Mouse (Mus musculus) CH12.LX (cell line): ENCODE measurements at regions not wholly inside any gene's neighbourhood (a gene's known extent, or its start where the extent isn't known, plus 50 kb on each side); places are given as distances from the start of the nearest gene placed in this dataset.

ENCODE experiments used
- DNase-seq: peaks from one replicate; pipeline ENCODE4 v3.0.0-alpha.2; 2013; ENCODE audit errors: extremely low read depth
- H3K27ac ChIP-seq: 2 replicates; pipeline ENCODE4 v1.5.1; 2012; ENCODE audit warnings: low read depth, mild to moderate bottlenecking, control low read depth, moderate library complexity; ENCODE audit not compliant: insufficient read depth
- H3K27me3 ChIP-seq: replicated peaks from 2 replicates; pipeline ENCODE3; 2012; ENCODE audit warnings: inconsistent platforms
- H3K36me3 ChIP-seq, 2 experiments: replicated peaks in 1 of 2; 2 replicates each; pipeline versions ENCODE3 to v1.6.1; 2012; ENCODE audit warnings: inconsistent platforms in 1 of 2, low read length in 1 of 2, mild to moderate bottlenecking in 1 of 2, mixed read lengths in 1 of 2, moderate library complexity in 1 of 2; ENCODE audit not compliant: control insufficient read depth in 1 of 2, insufficient read depth in 1 of 2
- H3K4me1 ChIP-seq, 2 experiments: 2 replicates each; pipeline ENCODE4 v1.6.1; 2012; ENCODE audit warnings: inconsistent platforms in 1 of 2, moderate library complexity in 1 of 2; ENCODE audit not compliant: insufficient read depth in 2 of 2, control insufficient read depth in 1 of 2
- H3K4me2 ChIP-seq: 2 replicates; pipeline ENCODE4 v1.6.1; 2012; ENCODE audit warnings: low read depth, mild to moderate bottlenecking, control low read depth; ENCODE audit not compliant: poor library complexity, insufficient read depth, severe bottlenecking
- H3K4me3 ChIP-seq, 3 experiments: fragments of 150-350 bp in 1 of 3; sonication (generic) in 1 of 3; replicated peaks in 1 of 3; 2 replicates each; pipeline versions ENCODE3 to v1.5.1; 2011 to 2012; ENCODE audit warnings: low read depth in 2 of 3, low read length in 2 of 3, mild to moderate bottlenecking in 2 of 3, moderate library complexity in 2 of 3, control low read depth in 1 of 3, improper control_type of control experiment in 1 of 3, inconsistent platforms in 1 of 3, mixed read lengths in 1 of 3; ENCODE audit not compliant: poor library complexity in 1 of 3
- H3K79me2 ChIP-seq: replicated peaks from 2 replicates; pipeline ENCODE4 v1.6.1; 2012; ENCODE audit warnings: mild to moderate bottlenecking, moderate library complexity; ENCODE audit not compliant: control insufficient read depth, poor library complexity, insufficient read depth, severe bottlenecking; ENCODE audit errors: extremely low read depth
- H3K9ac ChIP-seq: 2 replicates; pipeline ENCODE4 v1.6.1; 2012; ENCODE audit warnings: low read depth, mild to moderate bottlenecking, control low read depth, moderate library complexity; ENCODE audit not compliant: insufficient read depth
- H3K9me3 ChIP-seq: replicated peaks from 2 replicates; pipeline ENCODE3; 2012; ENCODE audit warnings: low read length, inconsistent platforms, mixed read lengths
- CHD1 ChIP-seq: IDR thresholded peaks from 2 replicates; pipeline ENCODE4 v1.6.1; 2012; ENCODE audit warnings: low read depth, low read length, improper control_type of control experiment, inconsistent platforms
- CHD2 ChIP-seq: IDR thresholded peaks from 2 replicates; pipeline ENCODE4 v1.6.1; 2011; ENCODE audit warnings: low read length, improper control_type of control experiment
- ELF1 ChIP-seq: IDR thresholded peaks from 2 replicates; pipeline ENCODE4 v1.6.1; 2014; ENCODE audit warnings: low read depth, mild to moderate bottlenecking, inconsistent platforms, low read length, improper control_type of control experiment
- EP300 ChIP-seq: IDR thresholded peaks from 2 replicates; pipeline ENCODE4 v1.6.1; 2011; ENCODE audit warnings: low read length, improper control_type of control experiment
- HCFC1 ChIP-seq: IDR thresholded peaks from 2 replicates; pipeline ENCODE4 v1.6.1; 2012; ENCODE audit warnings: low read depth, mild to moderate bottlenecking, inconsistent platforms, low read length, improper control_type of control experiment
- IRF4 ChIP-seq: IDR thresholded peaks from 2 replicates; pipeline ENCODE4 v1.6.1; 2014; ENCODE audit warnings: low read depth, mild to moderate bottlenecking, inconsistent platforms, low read length, improper control_type of control experiment
- JUN ChIP-seq: IDR thresholded peaks from 2 replicates; pipeline ENCODE4 v1.6.1; 2011; ENCODE audit warnings: low read depth, mild to moderate bottlenecking, low read length, improper control_type of control experiment, moderate library complexity; ENCODE audit not compliant: insufficient read depth
- JUND ChIP-seq: conservative IDR thresholded peaks from 2 replicates; pipeline ENCODE4 v1.6.1; 2011; ENCODE audit warnings: low read depth, low read length, improper control_type of control experiment
- KAT2A ChIP-seq: IDR thresholded peaks from 2 replicates; pipeline ENCODE4 v1.6.1; 2012; ENCODE audit warnings: low read length, improper control_type of control experiment, inconsistent platforms; ENCODE audit not compliant: insufficient replicate concordance
- MAFK ChIP-seq: IDR thresholded peaks from 2 replicates; pipeline ENCODE4 v1.6.1; 2011; ENCODE audit warnings: low read length, improper control_type of control experiment; ENCODE audit not compliant: insufficient replicate concordance
- MAX ChIP-seq: IDR thresholded peaks from 2 replicates; pipeline ENCODE4 v1.6.1; 2011; ENCODE audit warnings: low read length, improper control_type of control experiment
- MAZ ChIP-seq: IDR thresholded peaks from 2 replicates; pipeline ENCODE4 v1.6.1; 2012; ENCODE audit warnings: low read depth, mild to moderate bottlenecking, inconsistent platforms, low read length, improper control_type of control experiment, moderate library complexity
- MEF2A ChIP-seq: IDR thresholded peaks from 2 replicates; pipeline ENCODE4 v1.6.1; 2014; ENCODE audit warnings: low read depth, mild to moderate bottlenecking, inconsistent platforms, low read length, improper control_type of control experiment, borderline replicate concordance
- MYC ChIP-seq: IDR thresholded peaks from 2 replicates; pipeline ENCODE4 v1.6.1; 2011; ENCODE audit warnings: low read depth, mild to moderate bottlenecking, improper control_type of control experiment, low read length
- NELFE ChIP-seq: IDR thresholded peaks from 2 replicates; pipeline ENCODE4 v1.6.1; 2011; ENCODE audit warnings: low read depth, low read length, improper control_type of control experiment
- NRF1 ChIP-seq: IDR thresholded peaks from 2 replicates; pipeline ENCODE4 v1.6.1; 2014; ENCODE audit warnings: low read depth, mild to moderate bottlenecking, inconsistent platforms, low read length, improper control_type of control experiment, moderate library complexity
- PAX5 ChIP-seq: IDR thresholded peaks from 2 replicates; pipeline ENCODE4 v1.6.1; 2012; ENCODE audit warnings: low read length, inconsistent platforms, mixed read lengths
- POLR2A ChIP-seq: IDR thresholded peaks from 2 replicates; pipeline ENCODE4 v1.6.1; 2011; ENCODE audit warnings: low read depth, mild to moderate bottlenecking, improper control_type of control experiment, low read length
- RAD21 ChIP-seq: IDR thresholded peaks from 2 replicates; pipeline ENCODE4 v1.6.1; 2011; ENCODE audit warnings: low read depth, mild to moderate bottlenecking, low read length, improper control_type of control experiment, moderate library complexity
- RCOR1 ChIP-seq: conservative IDR thresholded peaks from 2 replicates; pipeline ENCODE4 v1.6.1; 2012; ENCODE audit warnings: low read depth, mild to moderate bottlenecking, inconsistent platforms, low read length, improper control_type of control experiment
- SMC3 ChIP-seq: IDR thresholded peaks from 2 replicates; pipeline ENCODE4 v1.6.1; 2011; ENCODE audit warnings: low read depth, low read length, improper control_type of control experiment
- TBP ChIP-seq: conservative IDR thresholded peaks from 2 replicates; pipeline ENCODE4 v1.6.1; 2011; ENCODE audit warnings: low read depth, low read length, improper control_type of control experiment
- TCF12 ChIP-seq: IDR thresholded peaks from 2 replicates; pipeline ENCODE4 v1.6.1; 2014; ENCODE audit warnings: low read depth, mild to moderate bottlenecking, inconsistent platforms, low read length, improper control_type of control experiment
- UBTF ChIP-seq: IDR thresholded peaks from 2 replicates; pipeline ENCODE4 v1.6.1; 2012; ENCODE audit warnings: low read depth, mild to moderate bottlenecking, inconsistent platforms, low read length, improper control_type of control experiment, moderate library complexity
- ZKSCAN1 ChIP-seq: IDR thresholded peaks from 2 replicates; pipeline ENCODE4 v1.6.1; 2012; ENCODE audit warnings: low read depth, inconsistent platforms, low read length, improper control_type of control experiment, borderline replicate concordance
- ZNF384 ChIP-seq: IDR thresholded peaks from 2 replicates; pipeline ENCODE4 v1.6.1; 2012; ENCODE audit warnings: low read depth, low read length, improper control_type of control experiment, inconsistent platforms
- dilution Hi-C: fragments of 300-500 bp; cut with MboI; formaldehyde crosslinking; loops from 2 replicates; pipeline ENCODE4 v1.14.3; 2020; ENCODE audit warnings: low sequenced_read_pairs; ENCODE audit not compliant: extremely low pct_unique_long_range_greater_than_20kb, extremely low pct_ligation_motif_present
- in situ Hi-C: fragments of 300-500 bp; cut with MboI; formaldehyde crosslinking; loops from 3 replicates; pipeline ENCODE4 v1.14.3; 2019; ENCODE audit warnings: low sequenced_read_pairs, low pct_ligation_motif_present, low pct_unique_long_range_greater_than_20kb, mixed read lengths

- Histone ChIP-seq H3K36me3 (no peaks in the 10 kb centered on the region), H3K9me3 (no peaks in the 10 kb centered on the region), H3K9ac (no peak overlapping the region), H3K27me3 (no peaks in the 10 kb centered on the region), H3K4me3 (no peak overlapping the region), H3K79me2 (no peaks in the 10 kb centered on the region), H3K4me1 (no peaks in the 10 kb centered on the region), H3K27ac (no peak overlapping the region), H3K4me2 (no peak overlapping the region)
- dilution Hi-C loops (no loop called here), in situ Hi-C loops (no loop called here)
- no peak for DNase-seq
- TF ChIP-seq JUND (no peak), ELF1 (no peak), ZKSCAN1 (no peak), POLR2A (no peak), HCFC1 (no peak), MAFK (no peak), UBTF (no peak), EP300 (no peak), CHD2 (no peak), JUN (no peak), PAX5 (no peak), MEF2A (no peak), TCF12 (no peak), RAD21 (no peak), CHD1 (no peak), KAT2A (no peak), MYC (no peak), MAZ (no peak), NRF1 (no peak)
Measured at GRCm38 (mm10) chr5:4641041-4641440, 116.8 kb downstream of the Fzd1 start.

DNA sequence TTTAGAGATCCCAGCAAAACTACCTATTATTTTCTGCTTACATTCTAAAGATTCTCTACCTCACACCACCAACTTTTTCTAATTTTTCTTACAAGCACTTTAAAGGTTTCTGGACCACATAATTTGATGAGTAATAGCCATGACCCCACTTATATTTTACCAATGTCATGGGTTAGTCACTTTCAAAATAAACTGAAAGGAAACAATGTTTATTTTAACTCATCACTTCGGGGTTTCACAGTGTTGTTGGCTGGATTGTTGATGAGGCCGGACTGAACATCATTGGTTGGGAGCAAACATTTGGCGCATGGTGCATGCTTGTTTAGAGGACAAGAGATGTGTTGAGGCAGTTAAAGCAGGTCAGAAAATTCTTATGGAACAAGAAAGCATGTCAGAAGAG, 124.1 kb downstream of the Fzd1 start:
- H3K27me3 ChIP-seq: no peaks in the 10 kb centered on the region
- no peak for TF ChIP-seq KAT2A
- TF ChIP-seq RAD21: no peak
- no peak for TF ChIP-seq IRF4
- TF ChIP-seq TCF12: no peak
- TF ChIP-seq POLR2A: no peak
- TF ChIP-seq MAZ: no peak
- no peak for TF ChIP-seq NELFE
- TF ChIP-seq MAX: no peak
- no peak for TF ChIP-seq RCOR1
- TF ChIP-seq JUND: no peak
- TF ChIP-seq SMC3: no peak
- no peak for TF ChIP-seq ZKSCAN1
- no peak for TF ChIP-seq MYC
- no peak for TF ChIP-seq UBTF
- TF ChIP-seq TBP: no peak
- no peak for TF ChIP-seq ZNF384
- TF ChIP-seq HCFC1: no peak
- no peak for TF ChIP-seq JUN
- no peak for TF ChIP-seq PAX5
- TF ChIP-seq, all 38 proteins: peak for 0
- Histone ChIP-seq H3K36me3 (no peaks in the 10 kb centered on the region), H3K4me3 (no peak overlapping the region), H3K9me3 (no peaks in the 10 kb centered on the region), H3K4me2 (no peak overlapping the region), H3K79me2 (no peaks in the 10 kb centered on the region), H3K4me1 (no peaks in the 10 kb centered on the region), H3K27ac (no peak overlapping the region), H3K9ac (no peak overlapping the region)
- DNase-seq: no peak
- in situ Hi-C loops (no loop called here), dilution Hi-C loops (no loop called here)
